Mouse (Mus musculus): ENCODE measurements around the gene Gad2. TPM values are rescaled to one million over a fixed set of nuclear protein-coding genes. Genes with fewer than 3 reads are reported as not detected.

Gad2 gene
- 0.62 and 0.96 TPM in 2 replicates for polyA plus RNA-seq (2015; fragmentation: Nextera tagmentation; extraction: Ambion mirVana)

DNA sequence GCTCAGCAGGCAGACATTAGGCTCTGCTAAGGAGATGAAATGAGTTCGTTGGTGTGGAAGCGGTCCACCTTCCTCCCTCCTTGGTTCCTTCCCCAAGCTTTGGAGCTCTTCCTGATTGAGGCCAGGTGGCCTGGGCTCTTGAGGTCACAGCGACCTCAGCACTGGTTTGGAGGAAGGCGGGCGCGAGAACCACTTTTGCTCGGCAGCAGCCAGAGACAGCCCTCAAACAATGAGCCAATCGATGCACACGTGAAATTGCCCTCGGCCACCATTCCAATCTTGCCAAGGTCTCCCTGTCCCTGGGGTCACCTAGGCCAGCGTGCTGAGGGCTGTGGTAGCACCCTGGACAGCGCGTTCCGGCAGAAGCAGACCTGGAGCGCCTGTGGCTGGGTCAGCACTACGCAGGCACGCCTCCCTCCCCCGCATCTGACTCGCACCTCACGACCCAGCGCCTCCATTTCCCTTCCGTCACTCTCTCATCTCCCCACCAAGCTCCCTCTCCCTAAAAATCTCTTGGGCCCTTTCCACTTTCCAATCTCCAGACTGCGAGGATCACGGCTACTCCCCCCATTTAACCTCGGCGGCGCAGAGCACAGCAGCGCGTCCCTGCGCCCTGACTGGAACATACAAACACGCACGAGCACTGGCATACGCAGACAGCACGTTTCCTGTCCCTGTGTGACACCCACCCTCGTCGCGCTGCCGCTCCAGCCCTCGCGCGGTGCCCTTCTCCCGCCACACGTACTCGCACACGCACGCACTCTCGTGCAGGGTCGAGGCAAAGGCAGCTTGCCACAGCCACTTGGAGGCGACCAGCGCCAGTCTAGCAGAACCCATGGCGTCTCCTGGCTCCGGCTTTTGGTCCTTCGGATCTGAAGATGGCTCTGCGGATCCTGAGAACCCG is at the start of gene Gad2:
Gene Gad2 (plus strand): TSS at position 378 of the 904 bp plus-strand sequence.

Small RNA genes lying within 50 kb of the gene (microRNA-seq; reads per million reads assigned to microRNA genes)
- gene Gm23636 (ENCODE audit: borderline replicate concordance, insufficient number of aligned reads) (not detected), gene Mir3967 (ENCODE audit: borderline replicate concordance, insufficient number of aligned reads) (not detected)

Other genes with a start within 250 kb of the Gad2 start
- 2.8 and 4.7 TPM in 2 replicates for gene Apbb1ip, start 151.9 kb downstream of the Gad2 start, polyA plus RNA-seq (2015; fragmentation: Nextera tagmentation; extraction: Ambion mirVana)

All from adrenal gland, postnatal 0 days (tissue).